Mouse (Mus musculus) MEL (cell line): ENCODE measurements around the gene Gdap2. TPM values are rescaled to one million over a fixed set of nuclear protein-coding genes. Genes with fewer than 3 reads are reported as not detected.

Source experiments
- DNase-seq: peaks from one replicate; pipeline ENCODE4 v3.0.0; 2011; ENCODE audit warnings: low read depth, low spot score
- H3K27ac ChIP-seq: 2 replicates; pipeline ENCODE4 v1.5.1; 2012; ENCODE audit warnings: low read depth, mild to moderate bottlenecking, control low read depth, low read length, moderate library complexity; ENCODE audit not compliant: control insufficient read depth
- H3K27me3 ChIP-seq, 2 experiments: fragments of 150-350 bp in 1 of 2; sonication (generic) in 1 of 2; 2 replicates each; pipeline ENCODE4 v1.6.1; 2012; ENCODE audit warnings: low read length in 2 of 2, mild to moderate bottlenecking in 2 of 2, improper control_type of control experiment in 1 of 2, moderate library complexity in 1 of 2; ENCODE audit not compliant: insufficient read depth in 2 of 2, control insufficient read depth in 1 of 2
- H3K36me3 ChIP-seq, 2 experiments: 2 replicates each; pipeline ENCODE4 v1.6.1; 2012 to 2014; ENCODE audit warnings: low read length in 2 of 2, improper control_type of control experiment in 1 of 2, inconsistent platforms in 1 of 2, mild to moderate bottlenecking in 1 of 2; ENCODE audit not compliant: insufficient read depth in 2 of 2, control insufficient read depth in 1 of 2
- H3K4me1 ChIP-seq, 2 experiments: fragments of 150-350 bp in 1 of 2; sonication (generic) in 1 of 2; 2 replicates each; pipeline ENCODE4 v1.6.1; 2012; ENCODE audit warnings: low read length in 2 of 2, improper control_type of control experiment in 1 of 2, mild to moderate bottlenecking in 1 of 2; ENCODE audit not compliant: insufficient read depth in 2 of 2, control insufficient read depth in 1 of 2
- H3K4me3 ChIP-seq, 2 experiments: fragments of 150-350 bp in 1 of 2; sonication (generic) in 1 of 2; 2 replicates each; pipeline ENCODE4 v1.5.1; 2012; ENCODE audit warnings: low read depth in 2 of 2, low read length in 2 of 2, mild to moderate bottlenecking in 2 of 2, moderate library complexity in 2 of 2, control low read depth in 1 of 2, improper control_type of control experiment in 1 of 2; ENCODE audit not compliant: control insufficient read depth in 1 of 2, insufficient read depth in 1 of 2
- H3K79me2 ChIP-seq: 2 replicates; pipeline ENCODE4 v1.6.1; 2012; ENCODE audit warnings: mild to moderate bottlenecking, low read length, moderate library complexity; ENCODE audit not compliant: control insufficient read depth, poor library complexity, insufficient read depth
- H3K9ac ChIP-seq: 2 replicates; pipeline ENCODE4 v1.6.1; 2012; ENCODE audit warnings: low read depth, mild to moderate bottlenecking, control low read depth, low read length, moderate library complexity; ENCODE audit not compliant: control insufficient read depth, poor library complexity, severe bottlenecking
- H3K9me3 ChIP-seq: fragments of 150-350 bp; sonication (generic); replicated peaks from 2 replicates; pipeline ENCODE4 v1.6.1; 2012; ENCODE audit warnings: mild to moderate bottlenecking, low read length, improper control_type of control experiment, moderate library complexity; ENCODE audit not compliant: insufficient read depth
- BHLHE40 ChIP-seq: IDR thresholded peaks from 2 replicates; pipeline ENCODE4 v1.6.1; 2012; ENCODE audit warnings: low read depth, mild to moderate bottlenecking, inconsistent platforms, low read length, improper control_type of control experiment, borderline replicate concordance
- CHD1 ChIP-seq: IDR thresholded peaks from 2 replicates; pipeline ENCODE4 v1.6.1; 2012; ENCODE audit warnings: low read depth, mild to moderate bottlenecking, inconsistent platforms, low read length, improper control_type of control experiment
- CHD2 ChIP-seq: IDR thresholded peaks from 2 replicates; pipeline ENCODE4 v1.6.1; 2011; ENCODE audit warnings: low read length, improper control_type of control experiment
- CTCF ChIP-seq, 3 experiments: IDR thresholded peaks in 2 of 3; conservative IDR thresholded peaks in 1 of 3; 2 replicates each; pipeline ENCODE4 v1.5.1; 2011 to 2012; ENCODE audit warnings: low read length in 3 of 3, low read depth in 2 of 3, mild to moderate bottlenecking in 2 of 3, improper control_type of control experiment in 1 of 3, inconsistent platforms in 1 of 3, mixed read lengths in 1 of 3, moderate library complexity in 1 of 3; ENCODE audit not compliant: control insufficient read depth in 1 of 3, insufficient read depth in 1 of 3, poor library complexity in 1 of 3, severe bottlenecking in 1 of 3
- E2F4 ChIP-seq: IDR thresholded peaks from 2 replicates; pipeline ENCODE4 v1.6.1; 2011; ENCODE audit warnings: low read depth, low read length, improper control_type of control experiment, borderline replicate concordance
- EP300 ChIP-seq, 2 experiments: IDR thresholded peaks; 2 replicates each; pipeline ENCODE4 v1.6.1; 2011; ENCODE audit warnings: improper control_type of control experiment in 2 of 2, low read length in 2 of 2, low read depth in 1 of 2, mild to moderate bottlenecking in 1 of 2
- ETS1 ChIP-seq: IDR thresholded peaks from 2 replicates; pipeline ENCODE4 v1.6.1; 2012; ENCODE audit warnings: low read depth, mild to moderate bottlenecking, inconsistent platforms, low read length, improper control_type of control experiment, moderate library complexity
- GABPA ChIP-seq: IDR thresholded peaks from 2 replicates; pipeline ENCODE4 v1.6.1; 2012; ENCODE audit warnings: low read depth, mild to moderate bottlenecking, inconsistent platforms, low read length, improper control_type of control experiment, moderate library complexity
- GATA1 ChIP-seq: IDR thresholded peaks from 2 replicates; pipeline ENCODE4 v1.6.1; 2011; ENCODE audit warnings: low read depth, low read length, improper control_type of control experiment
- JUND ChIP-seq: IDR thresholded peaks from 2 replicates; pipeline ENCODE4 v1.6.1; 2011; ENCODE audit warnings: low read depth, mild to moderate bottlenecking, improper control_type of control experiment, low read length
- KAT2A ChIP-seq: conservative IDR thresholded peaks from 2 replicates; pipeline ENCODE4 v1.6.1; 2012; ENCODE audit warnings: low read depth, low read length, improper control_type of control experiment, inconsistent platforms
- MAFK ChIP-seq: IDR thresholded peaks from 2 replicates; pipeline ENCODE4 v1.6.1; 2011; ENCODE audit warnings: low read depth, mild to moderate bottlenecking, low read length, improper control_type of control experiment, borderline replicate concordance
- MAX ChIP-seq: IDR thresholded peaks from 2 replicates; pipeline ENCODE4 v1.6.1; 2011; ENCODE audit warnings: low read length, improper control_type of control experiment
- MAZ ChIP-seq: IDR thresholded peaks from 2 replicates; pipeline ENCODE4 v1.6.1; 2012; ENCODE audit warnings: low read depth, mild to moderate bottlenecking, inconsistent platforms, low read length, improper control_type of control experiment
- MEF2A ChIP-seq: IDR thresholded peaks from 2 replicates; pipeline ENCODE4 v1.6.1; 2014; ENCODE audit warnings: low read depth, mild to moderate bottlenecking, inconsistent platforms, low read length, improper control_type of control experiment; ENCODE audit not compliant: poor library complexity, insufficient replicate concordance, severe bottlenecking; ENCODE audit errors: extremely low read depth
- MYB ChIP-seq: IDR thresholded peaks from 2 replicates; pipeline ENCODE4 v1.6.1; 2011; ENCODE audit warnings: mild to moderate bottlenecking, low read depth, low read length, improper control_type of control experiment
- MYC ChIP-seq: IDR thresholded peaks from 2 replicates; pipeline ENCODE4 v1.6.1; 2011; ENCODE audit warnings: low read depth, mild to moderate bottlenecking, low read length, improper control_type of control experiment, moderate library complexity
- NELFE ChIP-seq: IDR thresholded peaks from 2 replicates; pipeline ENCODE4 v1.6.1; 2011; ENCODE audit warnings: low read depth, low read length, improper control_type of control experiment
- NRF1 ChIP-seq: IDR thresholded peaks from 2 replicates; pipeline ENCODE4 v1.6.1; 2014; ENCODE audit warnings: low read depth, mild to moderate bottlenecking, inconsistent platforms, low read length, improper control_type of control experiment, moderate library complexity; ENCODE audit not compliant: poor library complexity, insufficient read depth, severe bottlenecking
- POLR2A ChIP-seq, 2 experiments: IDR thresholded peaks; 2 replicates each; pipeline ENCODE4 v1.6.1; 2011 to 2012; ENCODE audit warnings: low read length in 2 of 2, mild to moderate bottlenecking in 2 of 2, control low read depth in 1 of 2, improper control_type of control experiment in 1 of 2, low read depth in 1 of 2, moderate library complexity in 1 of 2; ENCODE audit not compliant: control insufficient read depth in 1 of 2, insufficient read depth in 1 of 2, poor library complexity in 1 of 2
- POLR2AphosphoS5 ChIP-seq: IDR thresholded peaks from 2 replicates; pipeline ENCODE4 v1.6.1; 2012; ENCODE audit warnings: low read depth, borderline replicate concordance, mild to moderate bottlenecking, inconsistent platforms, low read length, moderate library complexity, mixed read lengths
- RAD21 ChIP-seq: IDR thresholded peaks from 2 replicates; pipeline ENCODE4 v1.6.1; 2011; ENCODE audit warnings: mild to moderate bottlenecking, low read depth, low read length, improper control_type of control experiment
- RCOR1 ChIP-seq: IDR thresholded peaks from 2 replicates; pipeline ENCODE4 v1.6.1; 2012; ENCODE audit warnings: low read depth, mild to moderate bottlenecking, inconsistent platforms, low read length, improper control_type of control experiment
- SIN3A ChIP-seq: IDR thresholded peaks from 2 replicates; pipeline ENCODE4 v1.6.1; 2012; ENCODE audit warnings: low read length, improper control_type of control experiment, inconsistent platforms
- SMC3 ChIP-seq: IDR thresholded peaks from 2 replicates; pipeline ENCODE4 v1.6.1; 2011; ENCODE audit warnings: low read depth, low read length, improper control_type of control experiment
- TAL1 ChIP-seq: IDR thresholded peaks from 2 replicates; pipeline ENCODE4 v1.6.1; 2012; ENCODE audit warnings: mild to moderate bottlenecking, inconsistent platforms, low read length, moderate library complexity, mixed read lengths
- TBP ChIP-seq: IDR thresholded peaks from 2 replicates; pipeline ENCODE4 v1.8.0; 2011; ENCODE audit warnings: low read depth, low read length, improper control_type of control experiment
- TCF12 ChIP-seq: IDR thresholded peaks from 2 replicates; pipeline ENCODE4 v1.6.1; 2014; ENCODE audit warnings: low read depth, mild to moderate bottlenecking, inconsistent platforms, low read length, improper control_type of control experiment, moderate library complexity
- UBTF ChIP-seq: IDR thresholded peaks from 2 replicates; pipeline ENCODE4 v1.6.1; 2012; ENCODE audit warnings: low read depth, mild to moderate bottlenecking, inconsistent platforms, low read length, improper control_type of control experiment, moderate library complexity, borderline replicate concordance; ENCODE audit not compliant: insufficient read depth
- USF1 ChIP-seq: IDR thresholded peaks from 2 replicates; pipeline ENCODE4 v1.6.1; 2014; ENCODE audit warnings: low read depth, mild to moderate bottlenecking, inconsistent platforms, low read length, improper control_type of control experiment, moderate library complexity
- USF2 ChIP-seq, 2 experiments: IDR thresholded peaks; 2 replicates each; pipeline ENCODE4 v1.6.1; 2011 to 2012; ENCODE audit warnings: improper control_type of control experiment in 2 of 2, low read length in 2 of 2, borderline replicate concordance in 1 of 2, inconsistent platforms in 1 of 2, low read depth in 1 of 2, mild to moderate bottlenecking in 1 of 2; ENCODE audit not compliant: insufficient read depth in 1 of 2
- ZC3H11A ChIP-seq: IDR thresholded peaks from 2 replicates; pipeline ENCODE4 v1.6.1; 2012; ENCODE audit warnings: low read depth, mild to moderate bottlenecking, inconsistent platforms, low read length, improper control_type of control experiment
- ZKSCAN1 ChIP-seq: IDR thresholded peaks from 2 replicates; pipeline ENCODE4 v1.6.1; 2012; ENCODE audit warnings: low read depth, mild to moderate bottlenecking, inconsistent platforms, low read length, improper control_type of control experiment, moderate library complexity
- ZMIZ1 ChIP-seq: IDR thresholded peaks from 2 replicates; pipeline ENCODE4 v1.6.1; 2012; ENCODE audit warnings: low read depth, mild to moderate bottlenecking, inconsistent platforms, low read length, improper control_type of control experiment, moderate library complexity
- ZNF384 ChIP-seq: IDR thresholded peaks from 2 replicates; pipeline ENCODE4 v1.6.1; 2012; ENCODE audit warnings: low read depth, mild to moderate bottlenecking, inconsistent platforms, low read length, improper control_type of control experiment
- polyA plus RNA-seq, 2 experiments: library from polyadenylated mRNA; stranded (reverse) in 1 of 2; unstranded in 1 of 2; fragments of >175 nt in 1 of 2; fragments of >200 nt in 1 of 2; gene quantifications; 2 replicates each; pipeline versions ENCODE4 v1.2.1 to v1.2.4; 2012; ENCODE audit warnings: low replicate concordance in 2 of 2, low read depth in 1 of 2; ENCODE audit not compliant: insufficient read length in 2 of 2, insufficient read depth in 1 of 2, missing spikeins in 1 of 2
- total RNA-seq: library from RNA; depleted of rRNA; stranded (reverse); fragments of 300-350 nt; gene quantifications from 2 replicates; pipeline ENCODE4 v1.2.3, GENCODE M21; 2012; rRNA removed

Gdap2 gene
- total RNA-seq = 16.7 and 17.3 TPM in 2 replicates
- polyA plus RNA-seq = 10 to 100 TPM in 1 of 2 experiments, not detected in 1; 14.6 TPM

GRCm38 (mm10) chr3:100162315-100163105 is at the start of gene Gdap2, which contains the start of gene Wdr3:
TSS of gene Gdap2 (plus strand) at chr3:100162381.
TSS of gene Wdr3 (minus strand) at chr3:100162407.
- Histone ChIP-seq H3K27ac (peak within 1 kb of the TSS; percentile 63), H3K36me3 (peaks cover 7 to 23% of the 10 kb centered on the region in 2 experiments), H3K9me3 (no peaks in the 10 kb centered on the region), H3K4me1 (peaks cover 3 to 14% of the 10 kb centered on the region in 2 experiments; a peak in 3 of 4 replicates), H3K79me2 (peaks cover 18% of the 10 kb centered on the region), H3K9ac (peak within 1 kb of the TSS; percentile 85), H3K4me3 (peak within 1 kb of the TSS; percentile 89 to 98), H3K27me3 (no peaks in the 10 kb centered on the region)
- DNase-seq = peak; percentile 97
- TF ChIP-seq BHLHE40 (no peak), UBTF (no peak), JUND (no peak), RCOR1 (no peak), RAD21 (no peak), GABPA (no peak), EP300 (IDR thresholded peaks at IDR 0.05; ENCODE audit: low read depth in 1 of 2, low read length in 2 of 2) (no peak), CHD1 (no peak), USF1 (no peak), KAT2A (no peak; the same call in 1 of the 2 replicates), USF2 (IDR thresholded peaks at IDR 0.05; ENCODE audit: borderline replicate concordance in 1 of 2, insufficient read depth in 1 of 2, low read depth in 1 of 2, low read length in 2 of 2) (no peak), MYB (no peak), MAX (peak; percentile 71), TBP (peak; percentile 89), ZNF384 (no peak), MAZ (no peak), ETS1 (no peak), TCF12 (peak; percentile 67), CTCF (IDR thresholded peaks at IDR 0.05 in 2 of 3, conservative IDR thresholded peaks at IDR 0.05 in 1 of 3; ENCODE audit: control insufficient read depth in 1 of 3, insufficient read depth in 1 of 3, low read depth in 2 of 3, low read length in 3 of 3, poor library complexity in 1 of 3, severe bottlenecking in 1 of 3) (no peak), SMC3 (no peak), MYC (peak; percentile 69; the same call in 1 of the 2 replicates), GATA1 (no peak), NRF1 (no peak), CHD2 (no peak), TAL1 (no peak), POLR2A (IDR thresholded peaks at IDR 0.05; ENCODE audit: control insufficient read depth in 1 of 2, insufficient read depth in 1 of 2, low read depth in 1 of 2, low read length in 2 of 2, poor library complexity in 1 of 2) (peak; percentile 72 to 92), MEF2A (no peak), ZC3H11A (no peak), E2F4 (no peak), ZKSCAN1 (no peak), NELFE (peak; percentile 77), ZMIZ1 (peak; percentile 74), SIN3A (peak; percentile 95), POLR2AphosphoS5 (no peak), MAFK (no peak)
